Mouse (Mus musculus) layer of hippocampus, adult 8-10 months (tissue): ENCODE data around the gene Bag5. TPM values are rescaled to one million over a fixed set of nuclear protein-coding genes. Genes with fewer than 3 reads are reported as not detected.
A peak's percentile ranks its signal among the peaks of the same experiment; 100 is the strongest.
"Not testable (repeated sequence)": the region's sequence is repeated elsewhere in the genome, so short reads cannot be mapped to it uniquely, and the experiment has no call there.

Source experiments
- DNase-seq, 2 experiments: peaks; one replicate each; pipeline ENCODE4 v3.0.0; 2022; ENCODE audit warnings: low spot score in 2 of 2
- total RNA-seq, 4 experiments: library from RNA; stranded (reverse); gene quantifications; 2 replicates each; pipeline ENCODE4 v1.2.4; 2022

Bag5 gene
- total RNA-seq, 4 experiments from 2014 or later = 47.1 to 50.7 (median 48.3) TPM

GRCm38 (mm10) chr12:111736676-111737075 is 23.6 kb upstream of the Bag5 start:
- not testable (repeated sequence) for DNase-seq

GRCm38 (mm10) chr12:111734912-111735311 is 21.9 kb upstream of the Bag5 start:
- no peak for DNase-seq

GRCm38 (mm10) chr12:111732921-111733320 is 19.9 kb upstream of the Bag5 start:
- DNase-seq = no peak

GRCm38 (mm10) chr12:111731822-111732807 is 19.1 kb upstream of the Bag5 start:
- peak; percentile 80 to 86 for DNase-seq

- no peak for DNase-seq
These were observed 14.9 kb upstream of the Bag5 start for GRCm38 (mm10) chr12:111727956-111728355.

- DNase-seq = peak in 1 of 2 experiments; percentile 55
These were observed 13.0 kb upstream of the Bag5 start for GRCm38 (mm10) chr12:111726122-111726463.

GRCm38 (mm10) chr12:111725338-111726121 is 12.5 kb upstream of the Bag5 start:
- DNase-seq = peak in 1 of 2 experiments; percentile 64

- no peak for DNase-seq
These were observed 11.7 kb upstream of the Bag5 start for GRCm38 (mm10) chr12:111724638-111725337.

GRCm38 (mm10) chr12:111722654-111723053 is 9.6 kb upstream of the Bag5 start:
- DNase-seq = peak in 1 of 2 experiments; percentile 54

GRCm38 (mm10) chr12:111720222-111720621 is 7.2 kb upstream of the Bag5 start:
- DNase-seq = no peak

GRCm38 (mm10) chr12:111718656-111719055 is 5.6 kb upstream of the Bag5 start:
- DNase-seq = no peak

- DNase-seq = no peak
These were observed 3.4 kb upstream of the Bag5 start for GRCm38 (mm10) chr12:111716505-111716904.

GRCm38 (mm10) chr12:111713880-111714279 is 823 bp upstream of the Bag5 start:
- DNase-seq = not testable (repeated sequence)

GRCm38 (mm10) chr12:111712476-111712875 is 581 bp downstream of the Bag5 start:
- DNase-seq = no peak

GRCm38 (mm10) chr12:111710091-111710490 is 3.0 kb downstream of the Bag5 start:
- DNase-seq = no peak

GRCm38 (mm10) chr12:111708181-111708580 is 4.9 kb downstream of the Bag5 start:
- no peak for DNase-seq

GRCm38 (mm10) chr12:111705186-111705973 is 7.7 kb downstream of the Bag5 start:
- DNase-seq = no peak

GRCm38 (mm10) chr12:111704609-111705008 is 8.4 kb downstream of the Bag5 start:
- DNase-seq = no peak

- no peak for DNase-seq
These were observed 9.8 kb downstream of the Bag5 start for GRCm38 (mm10) chr12:111703301-111703700.

GRCm38 (mm10) chr12:111700920-111701458 is 12.1 kb downstream of the Bag5 start:
- no peak for DNase-seq
